Mouse (Mus musculus) thymus, adult 2 months (tissue): ENCODE results near the gene Abhd15. TPM values are rescaled to one million over a fixed set of nuclear protein-coding genes. Genes with fewer than 3 reads are reported as not detected.

Experiments
- DNase-seq: peaks from one replicate; pipeline ENCODE4 v3.0.0; 2021
- H3K27ac ChIP-seq: fragments of 200-500 bp; 2 replicates; pipeline ENCODE4 v1.5.1; 2012; ENCODE audit warnings: low read length, control low read depth; ENCODE audit not compliant: control insufficient read depth, insufficient read depth
- H3K27me3 ChIP-seq: fragments of 200-500 bp; 2 replicates; pipeline ENCODE4 v1.6.1; 2012; ENCODE audit warnings: mild to moderate bottlenecking, low read length, moderate library complexity, mixed read lengths; ENCODE audit not compliant: control insufficient read depth, insufficient read depth
- H3K36me3 ChIP-seq: fragments of 200-500 bp; 2 replicates; pipeline ENCODE4 v1.6.1; 2012; ENCODE audit warnings: mild to moderate bottlenecking, low read length, moderate library complexity; ENCODE audit not compliant: control insufficient read depth, insufficient read depth
- H3K4me1 ChIP-seq: fragments of 200-500 bp; replicated peaks from 2 replicates; pipeline ENCODE4 v1.6.1; 2012; ENCODE audit warnings: low read length; ENCODE audit not compliant: control insufficient read depth, insufficient read depth
- H3K4me3 ChIP-seq: fragments of 200-500 bp; 2 replicates; pipeline ENCODE4 v1.5.1; 2012; ENCODE audit warnings: mild to moderate bottlenecking, low read length, control low read depth, moderate library complexity; ENCODE audit not compliant: control insufficient read depth, insufficient read depth
- CTCF ChIP-seq: fragments of 200-500 bp; IDR thresholded peaks from 2 replicates; pipeline ENCODE4 v1.5.1; 2012; ENCODE audit warnings: mild to moderate bottlenecking, control low read depth, low read length, moderate library complexity, borderline replicate concordance; ENCODE audit not compliant: control insufficient read depth, poor library complexity, insufficient read depth; ENCODE audit errors: extremely low read depth
- POLR2A ChIP-seq: fragments of 200-500 bp; IDR thresholded peaks from 2 replicates; pipeline ENCODE4 v1.6.1; 2012; ENCODE audit warnings: mild to moderate bottlenecking, low read length, control low read depth, moderate library complexity; ENCODE audit not compliant: control insufficient read depth, poor library complexity, insufficient read depth; ENCODE audit errors: extremely low read depth
- WGBS: fragments of 180-500 bp; shearing (Covaris S2); methylation state at CpG from one replicate; pipeline ENCODE4 v1.1.7; 2018; 5-methylcytosine and 5-hydroxymethylcytosine counted together
- polyA plus RNA-seq: library from polyadenylated mRNA; depleted of rRNA; stranded (reverse); fragments of >200 nt; gene quantifications from 2 replicates; pipeline ENCODE4 v1.2.3, GENCODE M21; 2012; rRNA removed

The Abhd15 gene
- polyA plus RNA-seq, 1 experiment, result 14.2 TPM

DNA sequence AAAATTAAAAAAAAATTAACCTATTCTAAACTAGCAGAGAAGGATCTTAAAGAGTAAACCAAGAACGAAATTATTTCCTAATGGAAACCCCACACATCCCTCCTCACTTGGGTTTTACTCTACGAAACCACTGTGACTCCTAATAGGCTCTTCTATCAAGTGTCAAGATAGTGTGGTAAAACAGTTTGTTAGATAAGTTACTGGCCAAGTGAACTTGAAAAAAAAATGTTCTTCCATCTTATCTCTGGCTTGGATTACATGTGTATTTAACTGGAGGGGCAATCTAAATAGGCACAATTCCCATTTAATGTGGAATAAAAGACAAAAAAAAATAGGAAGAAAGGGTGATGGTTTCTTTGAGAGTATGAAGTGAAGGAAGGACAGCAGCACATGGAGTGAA is 15.9 kb downstream of the Abhd15 start:
- TF ChIP-seq POLR2A (no peak), CTCF (no peak)
- Histone ChIP-seq H3K27me3 (no peaks in the 10 kb centered on the region), H3K4me3 (no peak overlapping the region), H3K36me3 (no peaks in the 10 kb centered on the region), H3K27ac (no peak overlapping the region), H3K4me1 (no peaks in the 10 kb centered on the region)
- WGBS, result 94% methylated on average over 2 of the region's 2 CpGs
- DNase-seq, result no peak

DNA sequence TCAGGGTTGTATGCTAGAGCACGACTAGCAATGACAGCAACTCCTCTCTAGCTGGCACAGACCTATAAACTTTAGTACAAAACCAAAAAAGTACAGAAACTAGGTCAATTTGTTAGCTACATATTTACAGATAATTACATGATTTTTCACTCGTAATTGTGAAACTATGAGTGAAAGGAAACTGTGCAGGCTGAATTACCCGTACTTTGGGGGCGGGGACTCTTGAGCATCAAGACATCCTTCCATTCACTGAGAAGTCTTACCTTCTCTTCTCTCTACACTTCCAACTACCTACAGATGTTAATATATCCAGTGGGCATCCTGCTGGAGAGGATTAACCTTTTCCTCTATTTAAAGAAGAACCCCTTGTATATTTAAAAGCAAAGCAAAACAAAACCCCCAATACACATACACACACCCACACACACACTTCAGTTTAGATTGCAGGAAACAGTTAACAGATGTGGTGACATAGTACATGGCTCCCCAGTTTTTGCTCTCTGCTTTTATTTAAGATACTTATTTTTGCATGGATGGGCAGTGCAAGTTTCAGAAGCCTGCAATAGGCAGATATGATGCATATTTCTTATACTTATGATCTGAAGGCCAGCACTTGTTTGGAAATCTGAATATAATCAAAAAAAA is 17.4 kb downstream of the Abhd15 start:
- no peak for DNase-seq
- no peak overlapping the region for H3K4me3 ChIP-seq
- no peak for TF ChIP-seq POLR2A
- TF ChIP-seq CTCF, result no peak
- 83% methylated on average over 4 of the region's 4 CpGs for WGBS
- no peaks in the 10 kb centered on the region for H3K27me3 ChIP-seq
- peaks cover 8% of the 10 kb centered on the region for H3K36me3 ChIP-seq
- H3K27ac ChIP-seq, result no peak overlapping the region
- no peaks in the 10 kb centered on the region for H3K4me1 ChIP-seq

DNA sequence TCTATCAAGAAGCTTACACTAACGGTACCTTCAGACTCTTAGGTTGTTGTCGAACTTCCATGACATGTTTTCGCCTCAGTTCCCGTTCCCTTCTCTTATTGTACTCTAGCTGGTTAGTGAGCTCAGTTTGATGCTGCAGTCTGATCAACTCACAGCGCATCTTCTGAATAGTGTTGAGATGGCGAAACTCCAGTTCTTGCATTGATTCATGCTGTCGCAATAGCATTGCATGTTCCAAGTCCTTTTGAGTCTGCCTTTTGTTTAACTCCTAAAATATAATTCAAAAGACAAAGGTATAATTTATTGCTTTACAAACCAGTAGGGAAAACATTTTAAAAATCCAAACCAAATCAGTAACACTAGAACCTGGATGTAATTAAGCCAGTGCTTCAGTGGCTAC is 30.3 kb downstream of the Abhd15 start:
- H3K27me3 ChIP-seq, result no peaks in the 10 kb centered on the region
- no peak overlapping the region for H3K27ac ChIP-seq
- peaks cover 91% of the 10 kb centered on the region for H3K36me3 ChIP-seq
- no peak for DNase-seq
- no peak overlapping the region for H3K4me3 ChIP-seq
- TF ChIP-seq POLR2A (no peak), CTCF (no peak)
- no peaks in the 10 kb centered on the region for H3K4me1 ChIP-seq
- WGBS, result 98% methylated on average over 7 of the region's 7 CpGs

DNA sequence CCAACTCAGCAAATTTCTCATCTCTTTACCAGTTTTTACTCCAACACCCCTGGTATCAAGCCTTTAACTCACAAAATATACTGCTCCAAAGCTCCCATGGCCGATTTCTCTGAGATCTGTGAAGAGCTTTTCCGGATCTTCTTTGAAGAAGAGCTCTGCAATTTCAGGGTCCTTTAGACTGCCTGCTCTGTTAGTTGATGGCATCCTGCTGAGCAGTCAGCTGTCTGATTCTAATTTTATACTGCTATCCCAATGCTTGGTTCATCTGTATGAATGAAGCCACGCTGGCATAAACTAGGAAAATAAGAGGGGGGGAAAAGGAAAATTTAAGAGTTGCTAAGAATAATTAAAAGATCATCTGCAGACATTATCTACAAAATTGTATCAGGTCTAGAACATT is 70.3 kb downstream of the Abhd15 start:
- no peak for DNase-seq
- TF ChIP-seq POLR2A (no peak), CTCF (no peak)
- H3K4me1 ChIP-seq, result no peaks in the 10 kb centered on the region
- H3K27ac ChIP-seq, result no peak overlapping the region
- WGBS, result 99% methylated on average over 3 of the region's 3 CpGs
- no peak overlapping the region for H3K4me3 ChIP-seq
- H3K36me3 ChIP-seq, result peaks cover 28% of the 10 kb centered on the region
- H3K27me3 ChIP-seq, result no peaks in the 10 kb centered on the region

Other genes with a start within 250 kb of the Abhd15 start
- gene Coro6, start 52.7 kb upstream of the Abhd15 start, polyA plus RNA-seq, result 3.1 and 23.9 TPM in 2 replicates
- gene Ankrd13b, start 25.4 kb upstream of the Abhd15 start, polyA plus RNA-seq, result 47.4 and 52.7 TPM in 2 replicates
- 99.0 and 100 TPM in 2 replicates for gene Git1, start 21.6 kb upstream of the Abhd15 start, polyA plus RNA-seq
- 72.7 and 74.2 TPM in 2 replicates for gene Trp53i13, start 859 bp downstream of the Abhd15 start, polyA plus RNA-seq
- gene Gm10392, start 4.1 kb downstream of the Abhd15 start, polyA plus RNA-seq, result 3.2 and 3.6 TPM in 2 replicates
- gene Taok1, start 92.7 kb downstream of the Abhd15 start, polyA plus RNA-seq, result 7.3 and 7.5 TPM in 2 replicates
- 30.1 and 38.8 TPM in 2 replicates for gene Nufip2, start 171.0 kb downstream of the Abhd15 start, polyA plus RNA-seq
- 0.13 and 0.36 TPM in 2 replicates for gene Cryba1, start 210.2 kb downstream of the Abhd15 start, polyA plus RNA-seq
- 105 and 122 TPM in 2 replicates for gene Myo18a, start 248.1 kb downstream of the Abhd15 start, polyA plus RNA-seq